Mouse (Mus musculus): ENCODE data around the gene Serpinb1a.
A peak's percentile ranks its signal among the peaks of the same experiment; 100 is the strongest.

Serpinb1a gene

DNA sequence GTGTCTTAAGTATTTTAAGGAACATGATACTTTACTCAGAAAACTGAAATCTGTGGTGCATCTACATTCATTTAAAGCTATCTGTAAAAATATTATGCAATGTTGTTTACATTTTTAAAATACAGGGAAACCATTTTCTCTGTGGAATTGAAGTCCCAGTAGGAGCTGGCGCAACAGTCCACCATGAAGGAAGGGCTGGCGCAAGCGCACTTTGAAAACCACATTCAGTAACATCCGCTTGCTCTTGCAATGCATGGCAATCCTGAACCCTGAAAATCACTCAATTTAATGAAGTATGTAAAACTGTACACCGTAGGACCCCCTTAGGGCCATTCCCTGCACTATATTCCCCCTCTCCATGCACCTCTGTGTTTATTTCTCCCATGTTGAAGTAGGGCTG, 16.5 kb downstream of the Serpinb1a start:
- DNase-seq (ENCODE audit: low read depth) = no peak

DNA sequence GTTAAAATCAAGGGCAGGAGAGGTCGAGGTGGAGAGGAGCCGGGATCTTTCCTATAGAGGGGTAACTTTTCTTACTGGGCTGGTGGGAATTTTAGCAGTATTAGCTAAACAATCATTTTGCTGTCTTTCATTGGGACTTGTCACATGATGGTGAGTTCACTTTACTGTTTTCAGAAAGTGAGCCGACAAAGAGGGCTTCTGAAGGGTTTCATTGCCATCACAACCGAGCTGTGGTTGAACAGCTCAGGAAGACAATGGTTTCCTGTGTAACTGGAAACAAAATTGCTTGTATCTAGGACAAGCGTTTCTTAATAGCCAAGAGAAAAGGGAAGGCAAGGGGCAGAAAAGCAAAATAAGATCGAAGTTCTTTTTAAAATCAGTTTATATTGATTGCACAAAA, 17.7 kb downstream of the Serpinb1a start:
- DNase-seq (ENCODE audit: low read depth) = peak; percentile 14

DNA sequence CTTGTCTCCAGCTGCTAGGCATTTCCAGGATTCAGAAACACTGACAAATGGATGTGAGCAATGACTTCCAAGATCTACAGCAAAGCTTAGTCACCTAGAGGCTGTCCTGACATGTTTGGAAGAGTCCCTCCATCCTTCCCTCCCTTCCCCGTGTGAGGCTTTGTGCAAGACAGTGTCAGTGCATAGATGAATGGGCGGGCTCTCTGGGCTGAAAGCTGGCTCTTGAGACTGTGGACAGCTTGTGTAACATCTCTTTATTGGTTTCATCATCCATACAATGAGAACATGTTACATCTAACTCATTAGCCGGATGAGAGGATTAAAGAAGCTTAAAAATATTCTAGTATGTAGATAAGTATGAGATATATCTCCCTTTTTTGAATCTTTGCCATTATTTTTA, 18.2 kb downstream of the Serpinb1a start:
- DNase-seq (ENCODE audit: low read depth) = no peak

DNA sequence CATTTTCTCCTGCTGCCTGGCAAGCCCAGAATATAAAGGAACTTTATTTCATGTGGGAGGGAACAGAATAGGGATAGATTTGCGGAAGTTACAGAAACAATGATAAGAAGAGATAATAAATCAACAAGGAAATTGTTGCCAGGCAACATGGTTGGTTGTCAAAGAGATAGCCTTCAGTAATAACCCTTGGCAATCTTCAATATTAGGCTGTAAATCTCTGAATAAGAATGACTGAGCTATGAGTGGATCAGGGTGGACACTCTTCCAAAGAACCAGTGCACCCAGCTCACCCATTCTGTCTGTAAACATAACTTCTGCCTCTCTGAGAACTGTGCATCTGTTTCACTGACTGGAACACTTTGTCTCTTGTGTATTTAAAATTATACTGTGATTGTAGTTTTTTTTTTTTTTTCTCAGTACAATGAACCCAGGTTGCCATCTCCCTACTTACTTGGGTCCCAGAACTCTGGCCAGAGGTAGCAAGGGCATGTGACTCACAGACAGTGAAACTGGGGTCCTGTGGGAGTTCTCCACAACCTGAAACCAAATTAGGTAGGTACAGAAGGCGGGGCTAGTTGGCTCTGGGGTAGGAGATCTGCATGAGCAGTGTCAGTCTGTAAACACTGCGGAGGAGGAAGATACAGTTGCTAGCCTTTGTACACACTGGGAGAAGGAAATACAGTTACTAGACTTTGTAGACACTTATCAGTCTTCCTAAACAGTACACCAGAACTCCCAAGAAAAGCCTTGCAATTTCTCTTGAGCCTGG, 19.3 kb downstream of the Serpinb1a start:
- no peak for DNase-seq (ENCODE audit: low read depth)

DNA sequence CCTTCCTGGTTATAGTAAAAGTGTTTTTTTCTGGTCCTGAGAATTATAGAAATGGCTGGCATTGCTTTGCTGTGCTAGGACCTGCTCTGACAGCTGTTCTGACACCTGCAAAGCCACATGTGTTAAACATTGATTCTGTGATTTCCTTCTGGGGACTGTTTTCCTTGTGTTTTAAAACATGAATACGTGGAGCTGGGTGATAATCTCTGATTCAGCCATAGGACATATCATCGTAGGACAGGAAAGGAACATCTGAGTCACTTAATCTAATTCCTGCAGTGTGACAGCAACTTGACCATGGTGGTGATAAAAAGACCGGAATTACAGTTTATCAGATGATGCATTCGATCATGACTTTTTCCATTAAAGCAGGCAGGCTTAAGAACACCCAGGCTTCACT, 22.1 kb downstream of the Serpinb1a start:
- no peak for DNase-seq (ENCODE audit: low read depth)

DNA sequence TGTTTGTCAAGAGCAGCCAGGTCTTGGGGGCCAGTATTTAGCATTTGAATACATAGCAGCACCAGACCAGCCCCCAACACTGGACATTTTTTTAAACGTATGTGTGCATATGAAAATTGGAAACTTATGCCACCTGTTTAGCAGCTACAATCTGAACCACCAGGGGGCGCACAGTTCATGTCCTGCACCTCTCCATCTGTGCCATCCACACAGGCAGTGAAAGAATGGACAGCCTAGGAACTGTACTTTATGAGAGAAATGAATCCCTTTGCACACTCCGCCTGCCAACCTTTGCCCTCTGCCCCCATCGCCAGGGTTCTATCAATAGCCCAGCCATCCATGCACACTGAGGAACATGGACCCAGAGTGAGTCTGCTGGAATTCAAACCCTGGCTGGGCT, 23.0 kb downstream of the Serpinb1a start:
- peak; percentile 72 for DNase-seq (ENCODE audit: low read depth)

DNA sequence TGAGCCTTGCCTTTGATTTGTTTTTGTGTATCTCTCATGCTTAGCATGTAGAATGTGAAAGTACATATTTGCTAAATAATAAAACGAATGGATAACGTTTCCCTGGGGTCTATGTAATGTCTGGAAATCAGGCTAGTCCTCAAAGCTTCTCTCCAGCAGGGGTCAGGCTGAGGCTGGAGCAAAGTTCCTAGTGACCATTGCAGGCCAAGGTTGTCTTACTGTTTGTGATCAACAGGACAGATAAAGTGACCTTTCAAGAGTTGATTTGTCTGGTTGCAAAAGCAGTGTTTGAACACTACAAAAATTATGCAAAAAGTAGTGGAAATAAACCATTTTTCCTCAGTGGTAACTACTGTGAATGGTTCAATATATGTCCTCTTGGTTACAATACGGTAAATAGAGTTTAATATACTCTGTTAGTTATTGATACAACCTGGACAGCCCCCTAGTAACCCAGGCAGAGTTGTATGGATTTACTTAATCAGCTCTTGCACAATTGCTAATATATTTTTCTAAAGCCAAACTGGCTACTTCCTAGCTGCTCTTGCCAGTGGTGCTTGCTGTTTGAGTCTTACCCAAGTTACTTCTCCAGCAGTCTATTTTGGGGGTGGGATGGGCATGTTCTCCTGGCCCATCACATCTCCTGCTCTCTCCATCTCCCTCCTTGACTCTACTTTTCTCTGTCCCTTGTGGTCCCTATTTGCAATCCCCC, 23.7 kb downstream of the Serpinb1a start:
- DNase-seq (ENCODE audit: low read depth) = no peak

DNA sequence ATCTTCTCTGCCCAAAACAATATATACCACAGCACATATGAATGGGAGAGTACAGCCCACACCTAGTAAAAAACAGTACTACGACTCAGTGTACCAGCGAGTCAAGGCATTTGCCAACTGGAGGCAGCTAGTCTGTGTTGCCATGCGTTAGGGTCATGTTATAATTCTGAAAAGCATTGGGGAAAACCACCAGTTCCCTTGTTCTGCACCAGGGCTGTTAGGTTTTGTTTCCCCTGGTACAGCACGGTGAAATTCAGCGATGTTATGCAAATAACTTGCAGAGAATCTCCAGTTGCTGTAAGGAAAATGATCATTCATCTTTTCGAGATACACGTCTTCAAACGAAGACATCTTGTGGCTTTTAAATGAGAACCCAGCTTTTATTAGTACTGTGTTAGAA, 25.4 kb downstream of the Serpinb1a start:
- no peak for DNase-seq (ENCODE audit: low read depth)

DNA sequence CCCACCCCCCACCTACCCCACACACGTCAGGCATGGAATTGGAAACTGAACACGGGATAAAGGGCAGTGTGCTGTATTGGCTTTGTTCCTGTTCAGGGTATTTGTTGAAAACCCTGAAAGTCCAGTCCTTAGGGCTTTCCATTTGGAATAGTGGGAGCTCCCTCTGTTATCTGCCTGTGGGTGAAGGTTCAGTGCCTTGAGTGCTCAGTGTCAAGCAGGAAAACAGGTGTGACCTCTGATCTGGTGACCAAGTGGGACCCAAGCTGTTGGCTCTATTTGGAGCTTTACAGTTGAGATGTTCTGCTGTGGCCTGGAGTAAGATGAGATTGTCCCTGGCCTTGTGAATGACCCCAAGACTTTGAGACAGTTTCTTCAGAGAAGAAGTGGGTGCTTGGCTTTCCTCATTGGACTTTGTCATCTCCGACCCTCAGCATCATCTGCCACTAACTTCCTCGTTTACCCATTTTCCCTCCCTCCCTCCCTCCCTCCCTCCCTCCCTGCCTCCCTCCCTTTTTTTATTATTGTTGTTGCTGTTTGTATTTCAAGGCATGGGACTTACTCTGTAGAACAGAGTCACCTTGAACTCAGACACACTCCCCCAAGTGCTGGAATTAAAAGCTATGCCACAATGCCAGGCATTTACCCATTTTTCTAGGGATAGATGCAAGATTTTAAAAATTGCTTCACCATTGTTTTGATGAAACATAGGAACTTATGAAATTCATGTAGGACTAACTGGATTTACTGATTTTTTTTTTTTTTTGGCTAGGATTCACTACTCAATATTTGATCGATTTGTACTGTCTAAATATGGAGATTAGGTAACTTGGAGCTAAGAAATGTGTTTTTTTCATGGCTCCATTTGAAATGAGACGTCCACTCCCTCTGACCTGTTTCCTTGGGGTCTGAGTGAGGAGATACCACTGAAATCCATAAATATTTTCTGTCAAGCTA, 26.3 kb downstream of the Serpinb1a start:
- no peak for DNase-seq (ENCODE audit: low read depth)

DNA sequence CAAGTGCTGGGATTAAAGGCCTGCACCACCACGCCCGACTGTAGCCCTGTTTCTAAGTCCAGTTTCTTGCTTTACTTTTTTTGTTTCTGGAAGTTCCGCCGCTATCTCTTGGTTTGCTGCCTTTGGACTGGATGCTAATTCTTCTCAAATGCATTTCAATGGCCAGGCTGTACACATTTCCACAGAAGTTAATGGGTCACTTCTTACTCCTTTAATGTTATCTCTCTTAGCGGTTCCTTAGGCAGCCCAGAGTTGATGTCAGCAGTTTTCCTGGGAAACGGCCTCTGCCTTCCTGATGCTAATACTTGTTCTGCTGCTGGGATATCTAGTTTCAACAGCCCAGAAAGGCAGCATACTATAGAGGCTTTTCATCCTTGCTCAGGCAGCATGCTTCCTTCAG, 27.9 kb downstream of the Serpinb1a start:
- no peak for DNase-seq (ENCODE audit: low read depth)

DNA sequence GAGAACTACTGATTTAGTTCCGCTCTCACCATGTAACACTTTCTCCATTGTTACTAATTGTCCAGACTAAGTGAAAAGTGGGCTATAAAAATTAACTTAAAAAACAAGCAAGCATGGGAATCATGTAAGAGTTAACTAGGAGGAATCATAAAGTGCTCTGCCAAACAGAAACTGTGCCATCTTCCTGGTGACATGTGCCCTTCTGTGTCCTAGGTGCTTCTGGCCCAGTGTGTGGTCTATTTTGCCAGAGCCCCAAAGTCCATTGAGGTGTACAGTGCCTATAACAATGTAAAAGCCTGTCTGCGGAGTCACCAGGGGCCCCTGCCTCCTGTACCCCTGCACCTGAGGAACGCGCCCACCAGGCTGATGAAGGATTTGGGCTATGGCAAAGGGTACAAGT, 29.3 kb downstream of the Serpinb1a start:
- DNase-seq (ENCODE audit: low read depth) = no peak

DNA sequence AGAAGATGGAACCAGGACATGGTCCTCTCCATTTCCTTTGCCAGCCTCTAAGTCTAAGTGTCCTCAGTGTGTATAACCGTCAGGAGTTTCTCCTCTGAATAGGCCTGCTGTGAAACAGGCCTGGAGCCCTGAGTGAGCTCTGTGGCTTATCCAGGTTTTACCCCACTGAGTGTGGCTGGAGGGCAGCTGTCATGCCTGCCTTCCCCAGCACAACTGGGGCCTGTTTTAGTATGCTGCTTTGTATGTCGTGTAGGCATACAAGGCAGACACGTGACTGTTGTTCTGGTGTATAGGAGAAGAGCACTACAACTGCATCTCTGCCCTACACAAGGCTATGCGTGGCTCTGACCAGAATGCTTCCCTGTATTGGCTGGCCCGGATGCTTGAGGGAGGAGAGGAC, 31.1 kb downstream of the Serpinb1a start:
- no peak for DNase-seq (ENCODE audit: low read depth)

DNA sequence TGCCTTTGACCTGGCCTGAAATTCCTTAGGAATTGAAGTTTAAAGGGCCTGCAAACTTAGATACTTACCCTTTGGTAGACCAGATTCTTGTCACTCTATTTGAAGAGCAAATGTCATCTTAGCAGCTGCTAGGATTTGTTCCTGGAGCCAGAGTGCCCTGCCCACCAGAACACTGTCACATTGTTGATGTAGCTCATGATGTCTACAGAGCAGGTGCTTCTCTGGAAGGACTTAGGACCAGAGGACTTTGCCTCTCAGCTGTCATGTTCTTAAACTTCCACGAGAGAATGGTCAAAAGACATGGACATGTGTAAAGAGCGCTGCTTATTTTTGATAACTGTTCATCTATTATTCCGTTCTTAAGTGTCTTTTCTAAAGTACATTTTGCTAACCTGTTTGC, 31.7 kb downstream of the Serpinb1a start:
- no peak for DNase-seq (ENCODE audit: low read depth)

DNA sequence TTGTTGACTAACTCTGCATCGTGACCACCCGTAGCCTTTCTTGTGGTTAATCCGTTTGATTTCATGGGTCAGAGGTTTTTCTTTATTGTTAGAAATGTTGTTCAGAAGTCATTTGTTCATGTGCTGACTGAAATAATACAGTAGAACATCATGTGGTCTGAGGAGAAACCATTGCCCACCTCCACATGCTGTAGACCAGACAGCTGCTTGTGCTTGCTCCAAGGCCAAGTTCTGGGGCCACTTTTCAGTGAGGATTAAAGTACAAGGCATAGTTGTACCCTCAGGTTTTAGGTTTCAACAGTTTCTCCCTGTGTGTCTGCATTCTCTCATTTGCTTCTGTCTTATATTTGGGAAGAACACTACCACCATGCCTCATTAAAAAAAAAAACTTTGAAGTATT, 43.4 kb downstream of the Serpinb1a start:
- DNase-seq (ENCODE audit: low read depth) = no peak

DNA sequence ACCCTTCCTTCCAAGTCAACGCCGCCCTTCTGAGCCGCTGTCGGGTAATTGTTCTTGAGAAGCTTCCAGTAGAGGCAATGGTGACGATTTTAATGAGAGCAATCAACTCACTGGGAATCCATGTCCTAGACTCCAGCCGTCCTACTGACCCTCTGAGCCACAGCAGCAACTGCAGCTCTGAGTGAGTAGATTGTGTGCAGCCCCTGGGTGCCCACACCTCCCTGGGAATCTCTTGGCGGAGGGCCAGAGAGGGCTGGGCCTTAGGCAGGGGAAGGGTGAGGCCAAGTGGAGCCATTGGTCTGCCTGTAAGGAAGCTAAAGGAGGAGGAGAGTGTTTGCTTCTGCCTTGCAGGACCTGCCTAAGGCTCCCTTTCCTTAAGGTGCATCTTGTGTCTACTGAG, 44.2 kb downstream of the Serpinb1a start:
- no peak for DNase-seq (ENCODE audit: low read depth)

DNA sequence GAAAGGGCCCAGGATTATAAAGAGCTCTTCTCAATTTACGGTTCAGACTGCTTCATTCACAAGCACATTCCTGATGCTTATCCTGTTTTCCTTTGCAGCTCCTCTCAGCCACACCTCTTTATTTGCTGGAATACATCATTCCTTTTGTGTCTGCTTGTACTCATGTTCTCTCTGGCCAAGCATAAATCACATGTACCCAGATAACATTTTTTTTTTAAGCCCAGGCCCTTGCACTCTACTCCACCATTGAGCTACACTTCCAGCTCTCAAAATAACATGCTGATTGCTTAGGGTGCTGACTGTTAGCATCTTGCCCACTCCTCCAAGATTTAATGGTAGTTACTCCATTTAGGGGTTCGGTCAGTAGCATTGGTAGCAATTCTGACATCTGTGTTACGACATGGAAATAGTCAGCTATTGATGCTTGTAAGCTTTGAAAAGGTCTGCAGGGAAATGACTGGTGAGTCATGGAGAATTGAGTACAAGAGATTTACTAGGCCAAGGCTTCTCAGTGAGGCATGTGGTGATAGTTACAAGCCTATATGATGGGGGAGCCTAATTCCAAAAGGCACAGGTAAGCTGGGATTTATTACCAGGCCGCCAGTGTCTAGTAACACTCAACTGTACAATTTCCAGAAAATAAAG, 47.2 kb downstream of the Serpinb1a start:
- DNase-seq (ENCODE audit: low read depth) = no peak

DNA sequence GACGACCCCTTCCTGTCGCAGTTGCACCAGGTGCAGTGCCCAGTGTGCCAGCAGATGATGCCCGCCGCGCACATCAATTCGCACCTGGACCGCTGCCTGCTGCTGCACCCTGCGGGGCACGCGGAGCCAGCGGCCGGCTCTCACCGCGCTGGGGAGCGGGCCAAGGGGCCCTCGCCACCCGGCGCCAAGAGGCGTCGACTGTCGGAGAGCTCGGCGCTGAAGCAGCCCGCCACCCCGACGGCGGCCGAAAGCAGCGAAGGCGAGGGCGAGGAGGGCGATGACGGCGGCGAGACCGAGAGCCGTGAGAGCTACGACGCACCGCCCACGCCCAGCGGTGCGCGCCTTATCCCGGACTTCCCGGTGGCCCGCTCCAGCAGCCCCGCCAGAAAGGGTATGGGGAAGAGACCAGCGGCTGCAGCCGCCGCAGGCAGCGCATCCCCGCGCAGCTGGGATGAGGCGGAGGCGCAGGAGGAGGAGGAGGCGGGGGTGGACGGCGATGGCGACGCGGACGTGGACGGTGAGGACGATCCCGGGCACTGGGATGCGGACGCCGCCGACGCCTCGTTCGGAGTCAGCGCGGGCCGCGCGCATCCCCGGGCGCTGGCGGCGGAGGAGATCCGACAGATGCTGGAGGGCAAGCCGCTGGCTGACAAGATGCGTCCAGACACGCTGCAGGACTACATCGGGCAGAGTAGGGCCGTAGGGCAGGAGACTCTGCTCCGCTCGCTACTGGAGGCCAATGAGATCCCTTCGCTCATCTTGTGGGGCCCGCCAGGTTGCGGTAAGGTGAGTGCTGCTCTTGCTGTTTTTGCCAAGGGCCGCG, 48.5 kb downstream of the Serpinb1a start, which contains the start of gene D930007J09Rik:
TSS of gene D930007J09Rik (minus strand) at position 591 of the 823 bp plus-strand sequence.
- DNase-seq (ENCODE audit: low read depth) = peak; percentile 66

DNA sequence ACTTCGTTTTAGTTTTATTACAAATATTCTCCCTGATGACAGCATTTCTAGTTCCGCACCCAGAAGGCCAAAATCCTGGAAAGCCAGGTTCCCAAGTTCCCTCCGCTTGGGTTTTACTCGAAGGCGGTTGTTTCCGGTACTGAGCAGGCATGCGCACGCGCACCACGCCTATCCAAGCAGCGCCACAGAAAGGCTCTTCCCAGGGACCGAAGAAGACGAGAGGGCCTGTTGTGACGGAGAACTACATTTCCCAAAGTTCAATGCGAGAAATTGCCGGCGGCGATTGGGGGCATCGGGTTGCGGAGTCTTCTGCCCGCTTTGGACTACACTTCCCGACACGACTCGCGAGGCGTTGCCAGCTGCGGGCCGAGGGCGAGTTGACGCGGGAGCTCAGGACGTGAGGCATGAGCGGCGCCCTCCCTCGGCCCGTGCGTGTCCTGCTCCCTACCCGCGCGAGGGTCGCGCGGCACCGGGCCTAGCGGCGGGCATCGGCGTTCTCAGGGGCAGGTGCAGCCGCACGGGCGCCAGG, 49.2 kb downstream of the Serpinb1a start, which contains the start of gene Wrnip1:
TSS of gene Wrnip1 (plus strand) at position 346 of the 529 bp plus-strand sequence.
- peak; percentile 98 for DNase-seq (ENCODE audit: low read depth)

DNA sequence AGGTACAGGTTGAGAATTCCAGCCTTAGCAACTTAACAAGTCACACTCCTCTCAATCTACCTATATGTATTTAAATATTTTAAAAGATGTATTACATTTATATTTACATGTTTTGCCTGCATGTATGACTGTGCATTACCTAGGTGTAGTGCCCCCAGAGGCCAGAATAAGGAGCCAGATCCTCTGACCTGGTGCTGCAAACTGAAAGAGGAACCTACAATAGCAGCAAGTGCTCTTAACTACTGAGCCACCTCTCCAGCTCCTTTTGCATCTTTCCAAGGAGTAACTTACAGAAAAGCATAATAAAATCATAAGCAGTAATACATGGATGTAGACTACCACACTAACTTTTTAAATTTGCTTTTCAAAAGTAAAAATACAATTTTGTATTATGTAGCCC, 50.1 kb downstream of the Serpinb1a start:
- DNase-seq (ENCODE audit: low read depth) = peak; percentile 71

DNA sequence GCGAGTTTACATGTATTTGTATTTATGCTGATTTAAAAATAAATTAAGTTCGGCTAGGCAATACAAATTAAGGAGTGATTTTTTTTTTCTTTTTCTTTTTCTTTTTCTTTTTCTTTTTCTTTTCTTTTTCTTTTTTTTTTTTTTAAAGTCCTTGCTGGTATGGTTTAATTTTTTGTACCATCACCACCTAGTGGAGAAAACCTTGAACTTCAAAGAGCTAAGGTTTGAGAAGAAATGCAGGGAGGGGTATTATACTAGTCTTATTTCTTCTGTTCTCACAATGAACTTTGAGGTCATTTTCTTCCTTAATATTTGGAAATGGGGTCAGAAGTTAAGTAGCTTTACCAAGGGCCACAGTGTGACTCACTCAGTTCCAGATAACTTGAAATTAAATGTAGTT, 51.9 kb downstream of the Serpinb1a start:
- DNase-seq (ENCODE audit: low read depth) = peak; percentile 72

DNA sequence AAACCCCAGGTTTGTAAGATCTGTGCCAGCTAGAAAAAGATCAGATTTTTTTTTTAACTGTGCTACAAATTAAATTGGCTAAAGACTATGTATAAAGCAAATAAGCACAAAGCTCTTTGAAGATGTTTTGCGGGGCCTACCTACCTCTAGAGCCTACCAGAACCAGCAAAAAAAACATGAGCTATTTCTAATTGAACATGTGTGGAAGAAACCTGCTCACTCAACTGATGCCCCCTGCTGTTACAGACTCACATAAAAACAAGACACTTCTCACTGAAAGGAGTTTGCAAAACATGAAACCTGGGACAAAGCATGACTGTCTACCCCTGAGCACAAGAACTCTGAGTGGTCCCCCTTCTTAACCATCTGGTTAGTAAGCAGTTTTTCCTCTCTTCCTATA, 53.9 kb downstream of the Serpinb1a start:
- DNase-seq (ENCODE audit: low read depth) = peak; percentile 11

Measured in induced T-regulatory cell, adult 2 months (primary cell).